In genomic region chr3:84744707-84745106, GRCm38 (mm10) we compare ENCODE assay signal across 8 mouse cellular contexts.
DNase-seq lines count a peak whose midpoint lies in the region; TF ChIP-seq lines count a peak whose summit lies in the region.

No protein-coding gene starts in this region.

- peak; percentile 2 for DNase-seq in kidney, adult 2 months
- DNase-seq in kidney, adult 8-10 months, result no peak
- DNase-seq in gastrocnemius, postnatal 36 days, result peak; percentile 27 to 36
- peak; percentile 28 to 50 for DNase-seq in kidney, postnatal 4 days
- DNase-seq in retina, postnatal 1 day, result peak; percentile 64
- DNase-seq in adrenal gland, adult 2 months, result no peak
- no peak for DNase-seq in embryonic facial prominence, embryonic 10.5 days (ENCODE audit: low spot score)
- no peak for DNase-seq in left cerebral cortex, postnatal 14 days (ENCODE audit: low spot score in 2 of 2)

- no peaks in the 10 kb centered on the region for H3K4me1 ChIP-seq in kidney, adult 2 months (ENCODE audit: control insufficient read depth, insufficient read depth, low read length)
- 0 out of 2 replicates have a peak, but pooled peaks cover 6% of the 10 kb centered on the region for H3K4me1 ChIP-seq in embryonic facial prominence, embryonic 10.5 days

- 54% methylated on average over 13 of the region's 13 CpGs for WGBS in kidney, adult 2 months
- WGBS in embryonic facial prominence, embryonic 10.5 days, result 82% methylated on average over 13 of the region's 13 CpGs

- intact Hi-C loops in gastrocnemius, postnatal 36 days (cut with DNase I), result no loop called here
- intact Hi-C loops in left cerebral cortex, postnatal 14 days (cut with DNase I), result loop anchor here (2.0 kb wide), 1 partner anchor 48 kb away; no protein-coding TSS in a partner anchor

- no peaks in the 10 kb centered on the region for H3K27me3 ChIP-seq in kidney, adult 2 months (replicated peaks; ENCODE audit: control insufficient read depth, insufficient read depth, low read length)
- no peaks in the 10 kb centered on the region for H3K27me3 ChIP-seq in embryonic facial prominence, embryonic 10.5 days (replicated peaks; ENCODE audit: low read depth, poor library complexity, severe bottlenecking)

- H3K4me3 ChIP-seq in kidney, adult 2 months (ENCODE audit: insufficient read depth, low read depth, low read length), result no peak overlapping the region
- no peak overlapping the region for H3K4me3 ChIP-seq in embryonic facial prominence, embryonic 10.5 days

- TF ChIP-seq CTCF in kidney, adult 2 months (conservative IDR thresholded peaks at IDR 0.05; ENCODE audit: insufficient read depth, insufficient read length, low read depth, low read length), result no peak

- TF ChIP-seq POLR2A in kidney, adult 2 months (IDR thresholded peaks at IDR 0.05; ENCODE audit: low read depth, low read length), result no peak

- H3K9me3 ChIP-seq in embryonic facial prominence, embryonic 10.5 days, result no peaks in the 10 kb centered on the region

- H3K36me3 ChIP-seq in kidney, adult 2 months (ENCODE audit: control insufficient read depth, insufficient read depth, low read length), result no peaks in the 10 kb centered on the region
- H3K36me3 ChIP-seq in embryonic facial prominence, embryonic 10.5 days (replicated peaks), result no peaks in the 10 kb centered on the region

- no peak overlapping the region for H3K27ac ChIP-seq in kidney, adult 2 months (ENCODE audit: insufficient read depth, low read depth, low read length)
- H3K27ac ChIP-seq in embryonic facial prominence, embryonic 10.5 days (replicated peaks), result no peak overlapping the region

Comparison
In these comparisons a context has a peak if more than half of its experiments do, and no peak if none do; other contexts are left out.
1. DNase-seq: peak in kidney, adult 2 months (single experiment), gastrocnemius, postnatal 36 days (2 of 2), kidney, postnatal 4 days (2 of 2) and retina, postnatal 1 day (single experiment); none in kidney, adult 8-10 months (0 of 2), adrenal gland, adult 2 months (single experiment), embryonic facial prominence, embryonic 10.5 days (single experiment) and left cerebral cortex, postnatal 14 days (0 of 2).